Mouse (Mus musculus): ENCODE measurements around the gene Znrf4.

Znrf4 gene

DNA sequence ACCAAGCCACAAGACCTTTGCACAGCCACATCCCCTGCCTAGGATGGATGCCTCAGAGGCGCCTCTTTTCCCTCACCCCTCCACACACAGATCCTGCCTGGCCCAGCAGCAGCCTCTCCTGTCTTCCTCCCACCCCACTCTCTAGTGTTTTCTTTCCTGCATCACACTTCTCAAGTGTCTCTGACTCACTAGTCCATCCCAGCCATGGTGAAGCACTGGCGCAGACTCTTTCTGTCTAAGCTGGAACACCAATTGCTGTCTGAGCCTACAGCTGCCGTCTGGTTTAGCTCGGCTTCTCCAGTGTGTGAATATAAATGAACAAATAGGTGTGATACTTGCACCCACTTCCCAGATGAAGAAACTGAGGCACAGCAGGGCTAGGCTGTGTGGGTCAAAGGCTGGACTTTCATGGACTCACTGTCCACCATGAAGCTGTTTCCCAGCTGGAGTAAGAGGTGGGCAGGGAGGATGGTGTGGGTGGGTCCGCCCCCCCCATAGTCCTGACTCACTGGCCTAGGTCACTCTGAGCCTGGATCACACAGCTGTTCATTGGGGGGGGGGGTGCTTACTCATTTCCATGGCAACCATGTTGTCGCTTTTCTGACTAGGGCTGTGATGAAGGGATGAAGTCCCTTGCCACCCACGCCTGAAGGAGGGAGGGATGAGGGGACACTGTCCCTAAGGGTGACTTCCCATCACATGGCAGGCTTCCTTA lies 21.6 kb downstream of the Znrf4 start:
- no peak for DNase-seq (ENCODE audit: low spot score in 2 of 2)

DNA sequence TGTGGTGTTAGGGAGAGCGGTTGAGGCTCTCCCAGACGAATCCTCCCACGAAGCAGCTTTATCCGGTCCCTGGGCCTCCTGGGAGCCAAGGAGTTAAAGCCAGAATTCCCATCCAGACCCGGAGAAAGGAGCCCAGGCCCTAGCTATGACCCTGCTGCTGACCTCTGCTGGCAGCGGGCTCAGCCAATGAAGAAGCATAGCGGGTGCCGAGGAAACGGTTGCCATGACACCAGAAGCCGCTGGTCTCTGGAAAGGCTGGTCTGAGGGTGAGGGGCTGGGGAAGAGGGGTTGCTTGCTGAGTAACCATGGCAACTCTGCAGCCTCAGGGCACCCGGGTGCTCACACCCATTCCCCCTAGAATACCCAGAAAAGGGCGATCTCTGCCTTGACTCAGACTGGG lies 24.2 kb downstream of the Znrf4 start:
- DNase-seq (ENCODE audit: low spot score in 2 of 2), result no peak

- no peak for DNase-seq (ENCODE audit: low spot score in 2 of 2)
Observed at GRCm38 (mm10) chr17:56487441-56487888, 24.8 kb downstream of the Znrf4 start.

DNA sequence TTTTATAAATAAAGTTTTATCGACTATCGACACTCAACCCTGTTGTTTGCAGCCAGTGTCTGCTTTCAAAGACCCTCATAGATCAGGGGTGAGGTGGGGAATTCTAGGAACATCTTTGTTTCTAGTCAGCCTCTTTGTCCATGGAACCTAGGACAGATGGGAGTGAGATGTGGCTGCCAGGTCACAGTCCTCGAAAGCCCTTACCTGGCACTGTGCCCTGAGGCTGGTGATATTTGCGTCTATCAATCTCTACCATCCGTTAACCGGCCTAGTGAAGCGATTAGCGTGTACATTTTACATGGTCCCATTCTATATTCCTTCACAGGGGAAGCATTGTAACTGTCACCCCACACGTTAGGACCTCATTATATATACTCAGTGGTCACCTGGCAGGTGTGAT lies 26.3 kb downstream of the Znrf4 start:
- no peak for DNase-seq (ENCODE audit: low spot score in 2 of 2)

DNA sequence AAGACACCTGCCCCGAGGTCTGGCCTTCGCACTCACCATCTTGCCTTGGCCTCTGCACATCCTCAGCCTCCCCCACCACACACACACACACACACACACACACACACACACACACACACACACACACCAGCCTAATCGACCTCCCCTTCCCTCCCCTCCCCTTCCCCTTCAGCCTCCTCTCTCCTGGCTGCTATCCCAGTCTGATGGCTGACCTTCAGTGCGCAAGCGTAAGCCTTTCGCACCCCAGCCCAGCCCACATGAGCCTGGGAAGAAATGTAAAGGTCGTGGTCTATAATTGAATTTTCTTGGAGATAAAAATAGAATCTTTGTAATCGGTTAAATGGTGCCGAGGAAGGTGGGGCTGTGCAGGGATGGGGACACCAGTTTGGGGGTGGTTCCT lies 27.1 kb downstream of the Znrf4 start:
- no peak for DNase-seq (ENCODE audit: low spot score in 2 of 2)

GRCm38 (mm10) chr17:56482671-56483070 lies 29.6 kb downstream of the Znrf4 start:
- no peak for DNase-seq (ENCODE audit: low spot score in 2 of 2)

- DNase-seq (ENCODE audit: low spot score in 2 of 2), result peak in 1 of 2 experiments; percentile 62
Observed at GRCm38 (mm10) chr17:56479358-56479757, 32.9 kb downstream of the Znrf4 start.

- no peak for DNase-seq (ENCODE audit: low spot score in 2 of 2)
Observed at GRCm38 (mm10) chr17:56478191-56478611, 34.0 kb downstream of the Znrf4 start.

GRCm38 (mm10) chr17:56477191-56477818 lies 34.9 kb downstream of the Znrf4 start:
- DNase-seq (ENCODE audit: low spot score in 2 of 2), result no peak

DNA sequence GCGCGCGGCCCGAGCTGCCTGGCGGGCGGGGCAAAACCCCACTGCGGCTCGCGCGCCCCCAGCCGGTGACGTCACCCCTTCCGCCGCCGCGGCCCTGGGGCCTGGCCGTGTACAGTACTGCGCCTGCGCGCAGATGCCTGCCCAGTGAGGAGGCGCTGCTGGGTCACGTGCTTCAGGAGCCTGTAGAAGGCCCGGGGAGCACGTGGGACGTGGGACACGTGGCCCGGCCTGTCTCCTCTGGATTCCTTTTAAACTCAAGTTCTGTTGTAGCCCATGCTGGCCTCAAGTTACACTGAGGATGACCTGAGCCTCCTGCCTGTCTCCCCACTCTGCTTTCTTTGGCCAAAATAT lies 35.9 kb downstream of the Znrf4 start, which contains the start of gene Ptprs:
Gene Ptprs (minus strand): TSS at position 82 of the 351 bp plus-strand sequence.
- DNase-seq (ENCODE audit: low spot score in 2 of 2), result peak; percentile 94 to 97

DNA sequence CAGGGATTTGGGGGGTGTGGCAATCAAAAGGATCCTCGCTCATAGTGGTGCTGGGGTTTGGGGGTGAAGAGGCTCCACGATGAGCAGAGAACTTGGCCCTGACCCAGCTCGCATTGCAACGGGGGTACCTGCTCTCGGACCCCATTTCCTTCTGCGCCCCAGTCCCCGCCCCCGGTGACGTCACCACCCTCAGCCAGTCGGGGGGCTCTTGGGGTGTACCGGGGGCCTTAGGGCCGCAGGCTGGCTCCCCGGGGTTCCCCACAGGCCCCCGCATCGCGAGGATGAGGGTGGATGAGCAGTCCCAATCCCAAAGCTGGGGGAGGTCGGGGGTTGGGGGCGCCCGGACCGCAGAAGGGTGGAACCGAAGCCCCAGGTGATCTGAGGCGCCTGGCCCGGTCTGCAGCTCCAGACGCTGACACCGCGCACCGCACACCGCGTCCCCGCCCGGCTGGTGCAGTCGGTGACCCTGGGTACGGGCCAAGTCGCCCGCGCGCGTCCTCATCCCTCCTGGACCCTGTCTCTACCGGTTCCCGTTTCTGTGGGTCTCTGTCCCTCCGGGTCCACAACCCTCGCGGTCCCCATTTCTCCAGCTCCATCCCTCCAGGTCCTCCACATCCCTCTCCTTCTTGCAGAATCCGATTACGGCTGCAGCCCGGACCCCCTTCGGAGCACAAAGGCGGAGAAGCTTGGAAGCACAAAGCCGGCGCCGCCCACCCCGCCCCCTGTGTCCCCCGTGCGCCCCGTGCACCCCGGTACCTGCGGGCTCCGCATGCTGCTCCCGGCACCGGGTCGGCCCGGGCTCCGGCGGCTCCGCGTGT lies 36.4 kb downstream of the Znrf4 start:
- peak in 1 of 2 experiments; percentile 52 for DNase-seq (ENCODE audit: low spot score in 2 of 2)

- peak in 1 of 2 experiments; percentile 39 for DNase-seq (ENCODE audit: low spot score in 2 of 2)
Observed at GRCm38 (mm10) chr17:56474831-56475581, 37.2 kb downstream of the Znrf4 start.

- no peak for DNase-seq (ENCODE audit: low spot score in 2 of 2)
Observed at GRCm38 (mm10) chr17:56474311-56474830, 37.9 kb downstream of the Znrf4 start.

DNA sequence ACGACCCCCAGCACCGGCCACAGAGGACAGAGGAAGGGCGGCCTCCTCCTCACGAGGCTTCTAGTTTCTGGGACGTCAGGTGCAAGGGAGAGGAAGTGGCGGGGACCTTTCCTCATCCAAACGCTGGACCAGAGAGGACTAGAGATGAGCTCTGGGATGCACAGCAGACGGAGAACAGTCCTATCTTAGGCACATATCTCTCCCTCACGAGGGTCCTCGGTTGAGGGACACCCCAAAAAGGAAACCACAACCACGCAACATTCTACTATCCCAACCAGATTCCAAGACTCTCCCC lies 38.7 kb downstream of the Znrf4 start:
- DNase-seq (ENCODE audit: low spot score in 2 of 2), result no peak

- peak in 1 of 2 experiments; percentile 50 for DNase-seq (ENCODE audit: low spot score in 2 of 2)
Observed at GRCm38 (mm10) chr17:56472733-56473610, 39.3 kb downstream of the Znrf4 start.

DNA sequence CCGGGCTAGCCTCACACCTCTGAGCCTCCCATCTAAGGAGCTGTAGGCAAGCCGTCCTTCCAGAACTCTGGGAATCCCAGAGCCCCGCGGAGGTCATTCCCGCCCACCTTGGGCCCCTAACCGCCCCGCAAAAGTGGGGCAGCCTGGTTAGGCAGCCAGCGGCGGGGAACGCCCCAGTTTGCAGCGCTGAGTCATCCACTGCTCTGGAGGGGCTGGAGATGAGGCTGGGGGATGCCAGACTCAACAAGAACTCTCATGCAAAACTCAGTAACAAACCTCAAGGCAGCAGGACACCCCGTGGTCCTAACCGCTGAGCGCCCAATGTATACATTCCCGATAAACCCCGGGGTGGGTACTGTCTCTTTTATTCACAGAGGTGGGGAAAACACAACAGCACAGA lies 40.1 kb downstream of the Znrf4 start:
- no peak for DNase-seq (ENCODE audit: low spot score in 2 of 2)

DNA sequence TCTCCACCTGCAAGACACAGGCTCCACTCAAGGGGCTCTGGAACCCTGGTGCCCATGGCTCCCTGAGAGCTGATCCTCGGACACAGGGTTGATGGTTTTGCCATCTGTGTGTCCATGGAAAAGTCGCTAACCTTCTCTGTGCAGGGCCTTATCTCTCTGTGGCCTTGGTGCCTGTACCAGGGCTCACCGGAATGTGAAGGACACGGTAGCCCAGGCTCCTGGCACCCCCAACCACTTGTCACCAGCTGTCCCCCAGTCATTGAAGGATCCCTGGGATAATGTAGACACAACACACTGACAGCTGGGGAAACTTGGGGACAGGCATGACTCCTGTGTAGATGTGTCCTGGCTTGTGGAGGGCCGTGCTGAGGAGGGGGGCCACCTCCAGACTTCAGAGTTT lies 41.1 kb downstream of the Znrf4 start:
- no peak for DNase-seq (ENCODE audit: low spot score in 2 of 2)

GRCm38 (mm10) chr17:56470571-56470970 lies 41.7 kb downstream of the Znrf4 start:
- DNase-seq (ENCODE audit: low spot score in 2 of 2), result no peak

DNA sequence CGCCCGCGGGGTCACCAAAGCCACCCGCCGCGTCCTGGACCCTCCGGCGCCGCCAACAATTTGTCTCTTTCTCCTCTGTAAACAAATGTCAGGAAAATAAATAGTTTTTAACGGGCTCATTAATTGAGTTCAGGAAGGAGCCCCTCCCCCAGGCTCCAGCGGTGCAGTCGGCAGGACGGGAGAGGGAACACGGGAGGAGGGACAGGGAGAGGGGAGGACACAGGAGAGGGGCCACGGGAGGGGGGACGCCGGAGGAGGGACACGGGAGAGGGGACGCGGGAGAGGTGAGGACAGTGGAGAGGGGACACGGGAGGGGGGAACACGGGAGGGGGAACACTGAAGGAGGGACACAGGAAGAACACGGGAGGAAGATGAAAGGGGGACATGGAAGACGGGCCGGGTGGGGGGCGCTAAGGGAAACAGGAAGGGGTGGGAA lies 42.2 kb downstream of the Znrf4 start:
- DNase-seq (ENCODE audit: low spot score in 2 of 2), result no peak

DNA sequence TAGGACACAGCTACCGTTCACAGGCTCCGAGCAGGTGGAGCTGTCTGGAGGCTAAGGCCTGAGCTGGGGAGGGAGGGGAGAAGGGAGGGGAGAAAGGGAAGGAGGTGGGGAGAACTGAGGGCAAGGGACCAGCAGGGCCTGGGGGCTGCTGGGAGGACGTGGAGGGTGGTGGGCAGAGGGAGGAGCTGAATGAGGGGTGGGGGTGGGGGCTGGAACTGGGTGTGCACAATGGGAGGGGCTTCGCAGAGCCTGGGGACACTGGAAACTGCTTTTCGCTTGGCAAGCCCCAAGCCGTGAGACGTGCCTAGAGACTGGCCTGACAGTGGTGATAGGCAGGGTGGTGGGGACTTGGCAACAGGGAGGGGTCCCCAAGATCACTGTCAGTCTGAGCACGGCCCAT lies 43.0 kb downstream of the Znrf4 start:
- DNase-seq (ENCODE audit: low spot score in 2 of 2), result no peak

DNA sequence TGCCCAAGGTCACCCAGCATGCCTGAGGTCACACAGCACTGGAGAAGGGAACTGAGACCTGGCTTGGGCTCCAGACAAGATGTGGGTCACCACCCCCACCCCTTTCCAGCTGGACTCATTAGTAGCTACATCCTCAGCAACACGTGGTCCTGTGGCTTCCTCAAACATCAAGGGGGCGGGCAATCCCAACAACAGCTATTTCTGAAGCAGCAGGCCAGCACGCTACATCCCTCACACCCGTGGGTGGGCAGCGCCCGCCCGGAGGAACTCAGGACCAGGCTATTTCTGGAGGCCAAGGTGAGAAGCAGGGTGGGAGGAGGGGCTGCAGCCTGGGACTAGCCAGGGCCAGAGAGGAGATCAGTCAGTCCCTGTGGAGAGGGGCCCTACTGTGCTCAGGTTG lies 43.4 kb downstream of the Znrf4 start:
- DNase-seq (ENCODE audit: low spot score in 2 of 2), result no peak
